Mouse (Mus musculus) spleen, postnatal 14 days (tissue): ENCODE data around the gene Strc.
"Not testable (repeated sequence)": the region's sequence is repeated elsewhere in the genome, so short reads cannot be mapped to it uniquely, and the experiment has no call there.

Experiments used
- DNase-seq, 2 experiments: peaks; one replicate each; pipeline ENCODE4 v3.0.0; 2021 to 2022; ENCODE audit warnings: low spot score in 2 of 2

Strc gene

DNA sequence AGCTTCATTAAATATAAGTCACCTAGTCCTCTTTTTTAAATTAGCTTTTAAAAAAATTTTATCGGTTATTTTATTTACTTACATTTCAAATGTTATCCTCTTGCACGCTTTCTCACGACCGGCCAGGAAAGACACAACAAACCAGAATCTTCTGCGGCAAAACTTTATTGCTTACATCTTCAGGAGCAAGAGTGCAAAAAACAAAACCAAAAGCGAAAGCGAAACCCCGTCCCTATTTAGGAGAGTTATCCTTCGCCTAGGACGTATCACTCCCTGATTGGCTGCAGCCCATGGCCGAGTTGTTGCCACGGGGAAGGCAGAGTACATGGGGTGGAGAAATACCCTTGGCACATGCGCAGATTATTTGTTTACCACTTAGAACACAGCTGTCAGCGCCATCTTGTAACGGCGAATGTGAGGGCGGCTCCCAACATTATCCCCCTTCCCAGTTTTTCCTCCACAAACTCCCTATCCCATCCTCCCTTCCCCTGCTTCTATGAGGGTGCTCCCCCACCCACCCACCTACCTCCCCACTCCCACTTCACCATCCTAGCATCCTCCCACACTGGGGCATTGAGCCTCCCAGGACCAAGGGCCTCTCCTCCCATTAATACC lies at the start of gene Strc:
Strc (minus strand) TSS at position 208 of the 615 bp plus-strand sequence.
- DNase-seq = not testable (repeated sequence)

GRCm38 (mm10) chr2:121434854-121435253 lies 47.9 kb upstream of the Strc start:
- no peak for DNase-seq

- no peak for DNase-seq
Observed at GRCm38 (mm10) chr2:121425890-121426289, 38.9 kb upstream of the Strc start.

DNA sequence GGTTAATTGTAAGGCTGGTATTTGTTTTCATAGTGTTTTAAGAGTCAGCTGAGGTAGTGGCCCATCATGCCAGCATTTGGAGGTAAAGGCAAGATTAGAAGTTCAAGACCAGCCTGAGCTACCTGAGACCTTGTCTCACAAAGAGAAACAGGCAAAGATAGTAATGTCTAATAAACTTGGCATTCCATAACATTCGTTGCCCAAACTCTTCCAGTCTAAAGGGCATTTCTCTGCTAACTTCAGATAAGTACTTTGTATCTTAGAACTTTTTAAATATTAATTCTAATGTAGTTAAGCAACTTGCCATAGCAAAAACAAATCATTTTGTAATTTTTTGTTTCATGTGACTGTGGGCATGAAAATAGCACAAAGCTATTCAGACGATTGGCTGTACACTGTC lies 36.2 kb upstream of the Strc start:
- no peak for DNase-seq

- no peak for DNase-seq
Observed at GRCm38 (mm10) chr2:121418476-121418875, 31.5 kb upstream of the Strc start.

DNA sequence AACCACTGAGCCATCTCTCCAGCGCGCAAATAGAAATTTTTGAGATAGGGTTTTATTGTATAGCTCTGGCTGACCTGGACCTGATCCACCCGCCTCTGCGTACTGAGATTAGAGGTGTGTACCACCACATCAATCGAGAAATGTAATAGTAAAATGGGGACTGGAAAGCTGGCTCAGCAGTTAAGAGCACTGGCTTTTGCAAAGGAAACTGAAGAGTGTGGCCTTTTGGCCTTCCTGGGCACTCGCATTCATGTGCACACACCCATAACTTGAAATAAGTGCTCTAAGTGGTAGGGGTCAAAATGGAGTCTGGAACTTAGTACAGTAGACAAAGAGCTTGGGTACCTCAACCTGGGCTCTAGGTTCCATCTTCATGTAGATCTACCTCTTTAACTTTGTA lies 29.4 kb upstream of the Strc start:
- DNase-seq = no peak

GRCm38 (mm10) chr2:121415591-121415990 lies 28.6 kb upstream of the Strc start:
- no peak for DNase-seq

DNA sequence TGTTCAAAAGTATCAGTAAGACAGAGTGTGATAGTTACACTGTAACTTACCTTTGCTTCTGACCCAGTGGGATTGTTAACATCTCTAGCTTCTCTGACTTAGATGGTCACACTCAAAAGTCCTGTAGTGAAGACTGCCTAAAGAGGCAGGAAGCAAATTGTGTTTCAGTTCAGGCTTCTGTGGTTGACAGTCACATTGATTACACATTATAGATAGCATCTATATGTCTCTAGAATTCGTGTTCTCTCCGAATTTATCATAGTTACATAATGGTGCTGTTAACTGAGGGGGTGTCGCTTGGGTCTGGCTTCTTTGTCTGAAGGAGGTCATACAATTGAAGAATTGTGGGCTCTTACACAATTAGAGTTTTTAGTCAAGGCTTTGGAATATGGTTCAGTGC lies 28.1 kb upstream of the Strc start:
- no peak for DNase-seq

- no peak for DNase-seq
Observed at GRCm38 (mm10) chr2:121414139-121414685, 27.2 kb upstream of the Strc start.

DNA sequence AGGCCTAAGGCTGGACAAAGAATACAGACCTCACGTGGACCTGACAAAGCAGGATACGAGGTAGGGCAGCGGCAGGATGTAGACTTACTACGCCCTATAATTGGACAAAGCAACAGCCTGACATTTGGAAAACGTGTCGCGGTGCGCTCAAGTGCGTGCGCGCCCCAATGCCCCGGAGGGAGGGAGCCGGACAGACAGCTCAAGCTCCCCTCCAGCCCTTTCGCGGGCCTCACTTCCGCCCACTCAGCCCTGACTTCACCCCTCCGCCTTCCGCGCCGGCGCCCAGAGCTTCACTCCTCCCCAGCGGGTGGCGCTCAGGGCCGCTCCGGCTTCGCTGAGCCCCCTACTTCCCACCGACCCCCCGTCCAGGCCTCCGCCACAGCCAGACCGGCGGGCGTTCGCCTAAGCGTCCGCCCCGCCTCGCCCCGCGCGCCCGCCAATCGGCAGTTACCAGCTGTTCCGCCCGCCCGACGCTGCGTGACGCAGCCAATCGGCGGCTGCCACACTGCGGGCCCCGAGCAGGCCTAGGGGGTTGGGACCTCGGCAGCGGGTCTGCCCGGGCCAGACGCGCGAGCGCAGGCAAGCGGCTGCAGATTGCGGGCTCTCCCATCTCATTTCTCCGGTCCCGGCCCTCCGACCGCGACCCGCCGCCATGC lies 26.5 kb upstream of the Strc start, which contains the start of the genes Pdia3 and Catsper2:
Pdia3 (plus strand) TSS at position 389 of the 656 bp plus-strand sequence.
Catsper2 (minus strand) TSS at position 406 of the 656 bp plus-strand sequence.
- DNase-seq = peak; percentile 90 to 93

- peak in 1 of 2 experiments; percentile 5 for DNase-seq
Observed at GRCm38 (mm10) chr2:121412843-121413386, 25.9 kb upstream of the Strc start.

DNA sequence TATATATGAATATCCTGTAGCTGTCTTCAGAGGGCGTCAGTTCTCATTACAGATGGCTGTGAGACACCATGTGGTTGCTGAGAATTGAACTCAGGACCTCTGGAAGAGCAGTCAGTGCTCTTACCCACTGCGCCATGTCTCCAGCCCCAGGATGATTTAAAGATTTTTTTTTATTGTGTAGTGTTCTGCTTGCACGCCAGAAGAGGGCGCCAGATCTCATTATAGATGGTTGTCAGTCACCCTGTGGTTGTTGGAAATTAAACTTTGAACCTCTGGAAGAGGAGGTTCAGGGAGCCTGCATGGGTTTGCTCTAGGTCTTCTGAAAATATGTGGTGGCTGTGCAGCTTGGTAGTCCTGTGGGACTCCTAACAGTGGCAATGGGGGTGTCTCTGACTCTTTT lies 21.2 kb upstream of the Strc start:
- peak; percentile 32 to 50 for DNase-seq

DNA sequence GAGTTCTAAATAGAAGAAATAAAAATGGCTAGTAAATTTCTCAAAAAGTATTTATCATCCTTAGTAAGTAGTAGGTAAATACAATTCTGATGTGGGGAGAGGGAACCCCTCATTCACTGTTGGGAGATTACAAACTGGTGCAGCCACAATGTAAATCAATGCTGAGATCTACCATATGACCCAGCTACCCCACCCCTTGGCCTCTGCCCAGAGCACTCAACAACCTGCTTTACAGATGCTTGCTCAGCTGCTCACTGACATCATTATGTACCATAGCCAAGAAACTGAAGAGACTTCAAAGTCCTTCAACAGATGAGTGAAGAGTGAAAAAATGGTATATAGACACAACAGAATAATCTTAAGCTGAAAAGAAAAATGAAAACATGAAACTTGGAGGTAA lies 16.3 kb upstream of the Strc start:
- DNase-seq = no peak

DNA sequence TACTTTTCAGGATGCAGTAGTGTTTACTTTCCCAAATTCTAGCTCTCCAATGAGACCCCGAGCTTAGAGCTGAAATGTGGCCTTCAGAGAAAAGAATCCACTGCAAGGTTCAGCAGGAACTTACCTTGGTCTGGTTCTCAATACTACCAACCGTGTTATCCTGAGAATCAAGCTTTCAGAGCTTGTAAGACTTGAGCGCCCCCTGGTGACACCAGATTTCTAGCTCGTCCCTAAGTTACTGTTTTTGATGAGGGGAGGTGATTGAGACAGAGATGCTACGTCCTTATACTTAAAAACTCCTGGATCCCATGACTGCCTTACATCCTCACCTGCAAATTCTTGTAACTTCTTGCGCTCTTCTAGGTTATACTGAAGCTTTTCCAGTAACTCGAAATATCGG lies 9.7 kb upstream of the Strc start:
- peak; percentile 56 to 74 for DNase-seq

- no peak for DNase-seq
Observed at GRCm38 (mm10) chr2:121374766-121375165, 12.2 kb downstream of the Strc start.

DNA sequence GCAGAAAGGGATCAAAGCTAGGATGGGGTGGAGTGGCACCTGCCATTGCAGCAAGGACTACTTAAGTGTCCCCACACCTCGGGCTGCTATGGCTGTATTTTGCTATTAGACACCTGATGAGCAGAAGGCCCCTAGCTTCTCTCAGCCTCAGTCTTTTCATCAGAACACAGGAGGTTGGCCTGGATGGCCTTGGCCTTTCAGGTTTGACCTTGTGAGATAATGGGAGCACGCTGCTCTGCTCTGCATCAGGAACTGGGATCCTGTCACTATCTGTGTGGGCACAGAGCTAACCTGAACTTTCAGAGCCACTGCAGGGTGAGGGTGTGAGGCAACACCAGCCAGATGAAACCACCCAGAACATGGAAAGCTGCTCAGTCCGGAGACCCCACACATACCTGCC lies 14.7 kb downstream of the Strc start:
- no peak for DNase-seq

DNA sequence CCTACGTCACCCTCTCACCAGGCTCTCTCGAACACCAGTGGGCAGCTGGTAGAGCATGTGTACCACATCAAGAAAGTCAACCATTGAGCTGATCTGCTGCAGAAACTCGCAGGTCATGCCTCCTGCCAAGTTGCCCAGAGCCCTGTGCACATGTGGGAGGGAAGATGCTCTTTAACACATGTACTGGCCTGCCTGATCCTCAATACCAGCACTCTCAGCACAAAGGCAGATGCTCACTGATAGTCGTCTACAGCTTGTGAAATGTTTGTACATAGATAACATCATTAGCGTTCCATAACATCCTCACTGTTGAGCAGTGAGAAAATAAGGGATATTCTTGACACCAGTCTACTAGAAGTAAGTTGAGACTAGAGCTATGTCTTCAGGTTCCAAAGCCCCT lies 16.0 kb downstream of the Strc start:
- DNase-seq = no peak

GRCm38 (mm10) chr2:121368831-121369230 lies 18.1 kb downstream of the Strc start:
- DNase-seq = no peak

DNA sequence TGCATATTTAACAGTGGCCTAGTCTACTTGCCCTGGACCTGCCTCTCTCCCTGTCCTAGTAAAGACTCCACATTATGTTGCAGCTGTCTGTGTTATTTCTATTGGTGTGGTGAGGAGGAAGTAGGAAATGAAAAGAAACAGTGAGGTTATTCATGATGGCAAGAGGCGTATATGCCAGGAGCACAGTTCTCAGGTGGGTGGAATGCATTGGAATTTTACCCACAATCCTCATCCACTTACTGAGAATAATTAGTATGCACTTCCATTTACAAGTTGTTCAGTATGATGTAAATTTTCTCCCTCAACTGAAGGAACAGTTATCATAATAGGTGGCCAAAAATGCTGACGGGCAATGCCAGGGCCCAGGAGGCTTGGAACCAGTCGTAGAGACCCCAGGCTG lies 23.3 kb downstream of the Strc start:
- no peak for DNase-seq

GRCm38 (mm10) chr2:121359461-121359860 lies 27.5 kb downstream of the Strc start:
- DNase-seq = no peak

DNA sequence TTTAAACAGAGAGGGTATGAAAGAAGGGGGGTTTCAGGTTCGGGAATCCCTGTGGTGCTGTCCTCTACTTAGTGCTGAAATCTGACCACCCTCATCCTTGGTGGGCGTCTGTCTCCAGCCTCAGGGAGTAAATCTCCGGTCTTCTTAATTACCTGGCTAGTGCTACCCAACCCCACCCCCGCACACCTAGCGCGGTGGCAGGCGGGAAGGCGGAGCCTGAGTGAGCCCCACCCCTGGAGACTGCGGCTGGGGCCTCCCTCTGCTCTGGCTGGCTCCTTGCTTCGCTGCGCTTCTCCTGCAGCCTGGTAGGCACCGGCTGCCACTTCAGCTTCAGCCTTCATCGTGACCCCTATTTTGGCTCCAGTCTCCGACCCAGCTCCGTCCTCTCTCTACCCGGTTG lies 28.6 kb downstream of the Strc start:
- peak in 1 of 2 experiments; percentile 11 for DNase-seq

GRCm38 (mm10) chr2:121357961-121358360 lies 29.0 kb downstream of the Strc start:
- DNase-seq = no peak

DNA sequence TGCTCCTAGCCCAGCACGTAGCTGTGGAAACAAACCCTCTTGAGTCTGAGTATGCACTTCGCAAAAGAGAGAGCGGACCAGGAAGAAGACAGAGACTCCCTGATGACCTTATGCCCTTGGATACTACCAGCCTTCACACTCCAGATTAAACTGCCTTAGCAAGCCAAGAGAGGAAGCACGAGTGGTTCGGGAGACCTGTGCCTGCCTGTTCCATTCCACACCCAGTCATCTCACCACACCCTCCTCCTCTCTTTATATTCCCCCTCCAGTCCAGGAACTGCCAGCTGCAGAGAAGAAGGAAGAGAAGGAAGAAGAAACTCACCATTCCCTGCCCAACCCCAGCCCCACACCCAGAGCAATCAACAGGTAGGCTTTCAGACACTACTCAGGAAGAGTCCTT lies 29.5 kb downstream of the Strc start, which contains the start of gene Ckmt1:
Ckmt1 (plus strand) TSS at position 221 of the 400 bp plus-strand sequence.
- DNase-seq = no peak
